28 mouse cellular contexts compared by ENCODE assay signal in the genomic region with DNA sequence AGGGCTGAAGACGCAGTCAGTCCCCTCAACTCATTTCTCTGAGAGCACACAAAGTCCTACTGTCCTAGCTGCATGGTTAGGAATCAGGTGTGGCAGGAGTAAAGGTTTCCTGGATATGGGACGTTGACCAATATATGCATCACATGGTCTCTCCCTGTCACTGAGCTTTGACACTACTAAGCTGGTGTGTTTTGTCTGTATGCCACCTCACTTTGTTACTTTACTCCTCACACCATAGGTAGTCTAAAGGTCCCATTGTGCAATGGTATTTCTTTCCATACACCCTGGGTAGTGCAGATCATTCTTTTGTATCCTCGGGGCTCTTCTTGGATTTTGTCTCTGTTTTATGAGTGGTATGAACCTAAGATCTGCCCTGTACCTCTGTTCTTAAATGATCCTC. TPM values are rescaled to one million over a fixed set of nuclear protein-coding genes. Genes with fewer than 3 reads are reported as not detected.
"Had no signal": no experiment of that assay in that cellular context is flagged by ENCODE, and none has a peak within 500 bp of the region (broad histone marks: within the 10 kb centered on the region; RNA-seq: fewer than 3 reads in every experiment).

No protein-coding gene starts in this region.

- H3K9me3 ChIP-seq: heart, embryonic 10.5 days; hindbrain, embryonic 13.5 days; hindbrain, embryonic 15.5 days; limb, embryonic 10.5 days; limb, embryonic 12.5 days; liver, embryonic 13.5 days; liver, embryonic 15.5 days had no signal

- H3K9ac ChIP-seq: heart, embryonic 12.5 days; hindbrain, embryonic 13.5 days; hindbrain, embryonic 15.5 days; limb, embryonic 12.5 days; liver, embryonic 13.5 days; liver, embryonic 15.5 days had no signal

- H3K4me2 ChIP-seq: heart, embryonic 12.5 days; hindbrain, embryonic 13.5 days; hindbrain, embryonic 15.5 days; limb, embryonic 12.5 days; liver, embryonic 11.5 days; liver, embryonic 13.5 days; liver, embryonic 15.5 days had no signal

- H3K36me3 ChIP-seq: heart, embryonic 10.5 days; heart, embryonic 12.5 days; hindbrain, embryonic 13.5 days; hindbrain, embryonic 15.5 days; limb, embryonic 10.5 days; limb, embryonic 12.5 days; liver, embryonic 13.5 days; liver, embryonic 15.5 days had no signal

- ATAC-seq: hindbrain, postnatal 0 days had no signal

- H3K4me3 ChIP-seq: gastrocnemius, adult 2 months; heart, embryonic 10.5 days; heart, embryonic 12.5 days; hindbrain, embryonic 13.5 days; hindbrain, embryonic 15.5 days; layer of hippocampus, adult 2 months; left cerebral cortex, adult 2 months; limb, embryonic 10.5 days; limb, embryonic 12.5 days; liver, embryonic 13.5 days; liver, embryonic 15.5 days had no signal

- DNase-seq: gastrocnemius, adult 2 months; gastrocnemius, postnatal 14 days; gastrocnemius, postnatal 36 days; heart, adult 18-20 months; heart, postnatal 10 days; heart, postnatal 36 days; kidney, adult 18-20 months; kidney, adult 8-10 months; kidney, postnatal 10 days; kidney, postnatal 25 days; kidney, postnatal 4 days; liver; liver, embryonic 13.5 days had no signal

- H3K27ac ChIP-seq: gastrocnemius, adult 2 months; heart, embryonic 10.5 days; hindbrain, embryonic 13.5 days; hindbrain, embryonic 15.5 days; hindbrain, postnatal 0 days; layer of hippocampus, adult 2 months; left cerebral cortex, adult 2 months; limb, embryonic 10.5 days; limb, embryonic 12.5 days; liver, embryonic 13.5 days; liver, embryonic 15.5 days had no signal

RNA-seq across cellular contexts. Expression of a gene that starts 2.8 kb away (rescaled TPM):
- total RNA-seq: gastrocnemius, adult 2 months; gastrocnemius, postnatal 14 days; gastrocnemius, postnatal 36 days; heart, adult 18-20 months; heart, adult 8-10 months; heart, postnatal 10 days; heart, postnatal 36 days; hematopoietic stem cell, adult 5-6 weeks had no signal
- polyA plus RNA-seq: gonadal fat pad, adult 2 months; kidney, embryonic 14.5 days; limb, embryonic 10.5 days had no signal
